Mouse (Mus musculus) lung, embryonic 15.5 days (tissue): ENCODE data around the gene Irx6. TPM values are rescaled to one million over a fixed set of nuclear protein-coding genes. Genes with fewer than 3 reads are reported as not detected.

ENCODE experiments used
- ATAC-seq: fragments of 200-750 bp; cut with Nextera tagmentation; 2 replicates; pipeline ENCODE4 v1.8.0; 2017; ENCODE audit warnings: moderate number of reproducible peaks, borderline replicate concordance; ENCODE audit not compliant: low FRiP score, low TSS enrichment; ENCODE audit errors: extremely low read depth
- H3K27ac ChIP-seq: fragments of 300-500 bp; sonication (generic); 2 replicates; pipeline ENCODE4 v1.5.1; 2015; ENCODE audit warnings: moderate library complexity, mild to moderate bottlenecking, inconsistent platforms
- H3K27me3 ChIP-seq: fragments of 300-500 bp; sonication (generic); 2 replicates; pipeline ENCODE4 v1.6.1; 2015; ENCODE audit warnings: inconsistent platforms
- H3K36me3 ChIP-seq: fragments of 300-500 bp; sonication (generic); 2 replicates; pipeline ENCODE4 v1.6.1; 2015; ENCODE audit warnings: inconsistent platforms
- H3K4me1 ChIP-seq: fragments of 300-500 bp; sonication (generic); 2 replicates; pipeline ENCODE4 v1.6.1; 2015; ENCODE audit warnings: inconsistent platforms
- H3K4me2 ChIP-seq: fragments of 300-500 bp; sonication (generic); 2 replicates; pipeline ENCODE4 v1.6.1; 2015; ENCODE audit warnings: inconsistent platforms, mild to moderate bottlenecking, moderate library complexity
- H3K4me3 ChIP-seq: fragments of 300-500 bp; sonication (generic); 2 replicates; pipeline ENCODE4 v1.5.1; 2015; ENCODE audit warnings: mild to moderate bottlenecking, inconsistent platforms
- H3K9ac ChIP-seq: fragments of 300-500 bp; sonication (generic); 2 replicates; pipeline ENCODE4 v1.6.1; 2015; ENCODE audit warnings: inconsistent platforms
- H3K9me3 ChIP-seq: fragments of 300-500 bp; sonication (generic); 2 replicates; pipeline ENCODE4 v1.6.1; 2016; ENCODE audit warnings: inconsistent platforms
- WGBS: fragments of 180-500 bp; shearing (Covaris S2); methylation state at CpG from one replicate; pipeline ENCODE4 v1.1.7; 2015; 5-methylcytosine and 5-hydroxymethylcytosine counted together
- polyA plus RNA-seq: library from polyadenylated mRNA; unstranded; fragments of >200 nt; fragmentation: Nextera tagmentation; extraction: Ambion mirVana; gene quantifications from 2 replicates; pipeline ENCODE4 v1.2.1, GENCODE M21; 2015

Irx6 gene
- polyA plus RNA-seq, 1 experiment from 2014 or later, result not detected

DNA sequence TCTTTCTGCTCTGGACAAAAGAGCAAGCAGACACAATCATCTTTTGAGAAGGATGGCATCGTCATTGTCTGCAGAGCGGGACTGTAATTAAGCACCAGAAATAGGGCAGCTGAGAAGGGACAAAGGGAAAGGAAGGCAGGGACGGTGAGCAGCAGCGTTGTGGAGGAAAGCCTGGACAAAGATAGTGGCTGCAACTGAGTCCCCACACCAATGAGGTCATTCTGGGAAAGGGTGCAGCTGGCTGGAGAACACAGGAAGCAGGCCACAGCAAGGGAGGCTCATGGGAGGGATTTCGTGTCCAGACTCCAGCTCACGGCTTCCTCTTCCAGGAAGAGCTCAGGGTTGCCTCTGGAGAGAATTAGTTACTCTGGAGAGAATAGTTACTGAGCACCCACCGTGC, 49.9 kb downstream of the Irx6 start:
- no peaks in the 10 kb centered on the region for H3K27me3 ChIP-seq
- ATAC-seq, result no peak
- WGBS, result 51% methylated on average over 7 of the region's 7 CpGs
- H3K4me3 ChIP-seq, result no peak overlapping the region
- no peak overlapping the region for H3K9ac ChIP-seq
- peaks cover 24% of the 10 kb centered on the region for H3K4me1 ChIP-seq
- H3K27ac ChIP-seq, result no peak overlapping the region
- no peaks in the 10 kb centered on the region for H3K36me3 ChIP-seq
- no peaks in the 10 kb centered on the region for H3K9me3 ChIP-seq
- H3K4me2 ChIP-seq, result no peak overlapping the region

DNA sequence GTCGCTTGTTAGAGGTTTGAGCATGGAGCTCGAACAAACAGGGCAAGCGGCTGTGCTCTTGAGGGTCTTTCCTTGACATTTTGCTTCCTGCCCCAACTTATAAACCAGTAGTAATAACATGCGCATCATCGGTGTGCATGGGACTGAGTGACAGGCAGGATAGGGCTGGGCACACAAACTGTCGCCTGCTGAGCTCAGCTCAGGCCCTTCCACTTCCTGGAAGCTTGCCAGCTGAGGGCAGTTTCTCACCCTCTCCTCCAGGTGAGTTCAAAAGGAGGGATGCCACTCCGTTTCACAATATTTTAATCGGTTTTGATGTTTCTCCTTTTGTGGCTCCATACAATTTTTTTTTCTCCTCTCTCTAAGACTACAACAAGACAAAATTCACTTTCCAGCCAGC, 50.3 kb downstream of the Irx6 start:
- H3K9ac ChIP-seq, result no peak overlapping the region
- no peak for ATAC-seq
- no peak overlapping the region for H3K4me3 ChIP-seq
- no peaks in the 10 kb centered on the region for H3K9me3 ChIP-seq
- H3K27ac ChIP-seq, result no peak overlapping the region
- 57% methylated on average over 8 of the region's 8 CpGs for WGBS
- peaks cover 24% of the 10 kb centered on the region for H3K4me1 ChIP-seq
- no peaks in the 10 kb centered on the region for H3K36me3 ChIP-seq
- no peak overlapping the region for H3K4me2 ChIP-seq
- no peaks in the 10 kb centered on the region for H3K27me3 ChIP-seq

Other genes starting within 250 kb of the Irx6 start
- 241 and 244 TPM in 2 replicates for gene Mmp2, start 153.0 kb downstream of the Irx6 start, polyA plus RNA-seq
- gene Lpcat2, start 181.1 kb downstream of the Irx6 start, polyA plus RNA-seq, result 7.8 TPM in 2 replicates
- 0.21 and 0.40 TPM in 2 replicates for gene Capns2, start 227.1 kb downstream of the Irx6 start, polyA plus RNA-seq